Mouse (Mus musculus): Measurements from ENCODE around the gene Rnf157. TPM values are rescaled to one million over a fixed set of nuclear protein-coding genes. Genes with fewer than 3 reads are reported as not detected.

Rnf157 gene
- polyA plus RNA-seq, 1 experiment from 2014 or later: 75.5 TPM

DNA sequence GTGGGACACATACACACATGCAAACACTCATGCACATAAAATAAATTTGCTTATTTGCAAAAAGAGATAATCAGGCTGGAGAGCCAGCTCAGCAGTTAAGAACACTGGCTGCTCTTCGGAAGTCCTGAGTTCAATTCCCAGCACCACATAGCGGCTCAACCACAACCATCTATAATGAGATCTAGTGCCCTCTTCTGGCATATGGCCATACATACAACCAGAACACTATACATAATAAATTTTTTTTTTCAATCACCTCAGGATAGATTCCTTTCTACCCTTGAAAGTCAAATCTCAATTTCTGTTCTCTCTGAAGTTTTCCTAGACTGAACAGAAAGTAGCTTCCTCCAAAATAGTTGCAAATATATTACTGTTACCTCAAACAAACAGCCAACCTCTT, 107.4 kb downstream of the Rnf157 start:
- H3K4me1 ChIP-seq (replicated peaks; ENCODE audit: control insufficient read depth, insufficient read depth, low read length): peaks cover 7% of the 10 kb centered on the region
- no peak overlapping the region for H3K9ac ChIP-seq
- H3K9me3 ChIP-seq (ENCODE audit: control insufficient read depth, low read length): no peaks in the 10 kb centered on the region
- DNase-seq (ENCODE audit: low spot score) (no peak), ATAC-seq (ENCODE audit: low FRiP score) (no peak)
- H3K27ac ChIP-seq: no peak overlapping the region
- WGBS: 96% methylated on average over 2 of the region's 2 CpGs
- peaks cover 46% of the 10 kb centered on the region for H3K36me3 ChIP-seq (replicated peaks; ENCODE audit: control insufficient read depth, insufficient read depth)
- H3K27me3 ChIP-seq (ENCODE audit: control insufficient read depth, insufficient read depth, low read length): no peaks in the 10 kb centered on the region
- H3K4me3 ChIP-seq (replicated peaks; ENCODE audit: low read length): peak overlapping the region; percentile 60
- peak overlapping the region; percentile 72 for H3K4me2 ChIP-seq (replicated peaks)

DNA sequence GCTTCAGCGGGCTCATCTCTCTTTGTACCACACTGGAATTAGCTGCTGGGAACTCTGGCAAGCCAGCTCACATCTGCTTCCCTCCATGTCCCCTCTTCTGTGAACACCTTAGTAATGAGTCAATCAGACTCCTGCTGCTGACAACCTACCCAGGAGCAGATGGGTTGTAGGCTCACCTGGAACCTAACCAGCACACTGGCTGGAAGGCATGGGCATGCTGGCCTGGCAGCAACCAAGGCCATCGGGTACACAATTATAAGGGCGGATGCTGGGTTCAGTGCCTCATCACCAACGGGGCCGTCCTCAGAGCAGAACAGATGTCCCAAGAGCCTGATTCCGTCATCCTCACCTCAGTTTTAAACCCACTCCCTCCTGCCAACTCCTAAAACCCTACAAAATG, 114.2 kb downstream of the Rnf157 start:
- Histone ChIP-seq H3K27ac (no peak overlapping the region), H3K4me2 (replicated peaks) (no peak overlapping the region), H3K4me1 (replicated peaks; ENCODE audit: control insufficient read depth, insufficient read depth, low read length) (no peaks in the 10 kb centered on the region), H3K27me3 (ENCODE audit: control insufficient read depth, insufficient read depth, low read length) (no peaks in the 10 kb centered on the region), H3K4me3 (replicated peaks; ENCODE audit: low read length) (no peak overlapping the region), H3K9ac (no peak overlapping the region), H3K9me3 (ENCODE audit: control insufficient read depth, low read length) (no peaks in the 10 kb centered on the region), H3K36me3 (replicated peaks; ENCODE audit: control insufficient read depth, insufficient read depth) (peaks cover 98% of the 10 kb centered on the region)
- ATAC-seq (ENCODE audit: low FRiP score) (no peak), DNase-seq (ENCODE audit: low spot score) (no peak)
- 94% methylated on average over 6 of the region's 6 CpGs for WGBS

DNA sequence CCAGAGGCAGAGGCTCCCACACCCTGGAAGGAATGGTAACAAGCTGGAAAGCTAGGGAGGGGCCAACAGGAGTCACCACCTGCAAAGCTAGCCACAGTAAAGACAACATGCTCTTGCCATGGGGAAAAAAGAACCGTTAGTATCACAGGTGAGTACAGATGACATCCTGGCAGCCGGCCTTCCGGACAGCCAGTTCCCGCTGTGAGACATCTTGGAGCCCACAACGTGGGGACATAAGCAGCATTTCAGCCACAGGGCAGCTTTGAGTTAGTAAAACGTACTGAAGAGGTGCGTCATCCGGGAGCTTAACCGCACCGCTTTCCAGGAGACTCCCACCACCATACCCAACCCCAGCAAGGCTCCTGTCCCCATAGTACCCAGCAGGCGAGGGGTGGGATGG, 114.6 kb downstream of the Rnf157 start:
- no peak overlapping the region for H3K4me3 ChIP-seq (replicated peaks; ENCODE audit: low read length)
- H3K4me2 ChIP-seq (replicated peaks): no peak overlapping the region
- no peak overlapping the region for H3K27ac ChIP-seq
- no peaks in the 10 kb centered on the region for H3K27me3 ChIP-seq (ENCODE audit: control insufficient read depth, insufficient read depth, low read length)
- H3K9me3 ChIP-seq (ENCODE audit: control insufficient read depth, low read length): no peaks in the 10 kb centered on the region
- H3K4me1 ChIP-seq (replicated peaks; ENCODE audit: control insufficient read depth, insufficient read depth, low read length): no peaks in the 10 kb centered on the region
- WGBS: 91% methylated on average over 11 of the region's 11 CpGs
- no peak for ATAC-seq (ENCODE audit: low FRiP score)
- H3K9ac ChIP-seq: no peak overlapping the region
- H3K36me3 ChIP-seq (replicated peaks; ENCODE audit: control insufficient read depth, insufficient read depth): peaks cover 98% of the 10 kb centered on the region
- DNase-seq (ENCODE audit: low spot score): no peak

- no peak overlapping the region for H3K4me3 ChIP-seq (replicated peaks; ENCODE audit: low read length)
- DNase-seq (ENCODE audit: low spot score) (no peak), ATAC-seq (ENCODE audit: low FRiP score) (no peak)
- no peak overlapping the region for H3K9ac ChIP-seq
- no peaks in the 10 kb centered on the region for H3K4me1 ChIP-seq (replicated peaks; ENCODE audit: control insufficient read depth, insufficient read depth, low read length)
- WGBS: 87% methylated on average over 3 of the region's 3 CpGs
- H3K4me2 ChIP-seq (replicated peaks): no peak overlapping the region
- no peak overlapping the region for H3K27ac ChIP-seq
- no peaks in the 10 kb centered on the region for H3K27me3 ChIP-seq (ENCODE audit: control insufficient read depth, insufficient read depth, low read length)
- H3K36me3 ChIP-seq (replicated peaks; ENCODE audit: control insufficient read depth, insufficient read depth): peaks cover 98% of the 10 kb centered on the region
- no peaks in the 10 kb centered on the region for H3K9me3 ChIP-seq (ENCODE audit: control insufficient read depth, low read length)
Observed at GRCm38 (mm10) chr11:116297017-116297416, 115.8 kb downstream of the Rnf157 start.

GRCm38 (mm10) chr11:116296191-116296734, 116.6 kb downstream of the Rnf157 start:
- no peaks in the 10 kb centered on the region for H3K9me3 ChIP-seq (ENCODE audit: control insufficient read depth, low read length)
- WGBS: 86% methylated on average over 8 of the region's 8 CpGs
- H3K27ac ChIP-seq: no peak overlapping the region
- H3K36me3 ChIP-seq (replicated peaks; ENCODE audit: control insufficient read depth, insufficient read depth): peaks cover 98% of the 10 kb centered on the region
- no peak for DNase-seq (ENCODE audit: low spot score)
- H3K4me1 ChIP-seq (replicated peaks; ENCODE audit: control insufficient read depth, insufficient read depth, low read length): no peaks in the 10 kb centered on the region
- no peak overlapping the region for H3K9ac ChIP-seq
- H3K4me3 ChIP-seq (replicated peaks; ENCODE audit: low read length): no peak overlapping the region
- ATAC-seq (ENCODE audit: low FRiP score): no peak
- no peaks in the 10 kb centered on the region for H3K27me3 ChIP-seq (ENCODE audit: control insufficient read depth, insufficient read depth, low read length)
- no peak overlapping the region for H3K4me2 ChIP-seq (replicated peaks)

DNA sequence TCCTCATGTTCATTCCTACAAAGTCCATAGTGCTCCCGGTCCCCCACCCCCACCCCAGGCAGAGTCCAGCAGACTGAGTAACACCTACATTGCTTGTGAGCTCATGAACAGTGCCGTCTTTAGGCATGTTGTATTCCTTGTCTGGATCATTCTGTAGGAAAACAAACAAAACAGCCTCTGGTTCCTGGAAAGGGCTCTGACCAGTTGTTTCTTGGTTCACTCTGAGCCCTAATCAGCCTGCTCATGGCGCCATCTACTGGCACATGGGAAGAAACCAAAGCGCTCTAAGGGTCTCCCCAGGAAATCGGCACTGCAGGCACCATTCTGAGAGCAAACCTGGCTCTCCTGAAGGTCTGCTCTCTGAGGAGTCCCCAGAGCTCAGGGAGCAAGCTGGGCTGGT, 118.5 kb downstream of the Rnf157 start:
- peaks cover 98% of the 10 kb centered on the region for H3K36me3 ChIP-seq (replicated peaks; ENCODE audit: control insufficient read depth, insufficient read depth)
- H3K4me2 ChIP-seq (replicated peaks): no peak overlapping the region
- ATAC-seq (ENCODE audit: low FRiP score) (no peak), DNase-seq (ENCODE audit: low spot score) (peak; percentile 77)
- no peak overlapping the region for H3K4me3 ChIP-seq (replicated peaks; ENCODE audit: low read length)
- no peaks in the 10 kb centered on the region for H3K27me3 ChIP-seq (ENCODE audit: control insufficient read depth, insufficient read depth, low read length)
- WGBS: 36% methylated on average over 5 of the region's 5 CpGs
- no peak overlapping the region for H3K9ac ChIP-seq
- H3K9me3 ChIP-seq (ENCODE audit: control insufficient read depth, low read length): no peaks in the 10 kb centered on the region
- H3K4me1 ChIP-seq (replicated peaks; ENCODE audit: control insufficient read depth, insufficient read depth, low read length): no peaks in the 10 kb centered on the region
- H3K27ac ChIP-seq: no peak overlapping the region

DNA sequence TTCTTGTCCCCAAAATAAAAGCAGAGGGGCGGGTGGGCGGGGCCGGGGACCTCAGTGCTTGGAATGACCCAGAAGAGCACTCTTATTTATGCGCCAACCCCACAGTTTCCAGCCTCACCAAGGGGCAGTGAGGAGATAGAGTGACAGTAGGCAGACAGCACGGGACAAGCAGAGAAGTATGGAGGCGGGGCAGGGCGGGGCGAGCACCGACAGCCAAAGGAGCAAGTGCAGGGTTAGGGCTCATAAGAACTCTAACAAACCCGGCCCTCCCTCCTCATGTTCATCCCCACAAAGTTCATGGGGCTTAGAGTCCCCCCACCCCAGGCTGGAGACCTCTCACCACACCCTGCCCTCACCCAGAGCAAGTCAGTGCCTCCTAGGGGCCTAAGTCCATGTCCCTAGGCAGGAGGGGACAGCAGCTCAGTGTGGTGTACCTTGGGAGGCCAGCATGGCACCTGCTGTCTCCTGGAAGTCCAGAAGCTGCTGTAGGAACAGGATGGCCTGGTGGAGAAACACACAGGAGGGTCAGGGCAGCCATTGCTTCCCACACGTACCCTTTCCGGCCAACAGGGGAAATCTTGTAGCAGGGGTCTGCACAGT, 119.2 kb downstream of the Rnf157 start:
- Histone ChIP-seq H3K36me3 (replicated peaks; ENCODE audit: control insufficient read depth, insufficient read depth) (peaks cover 99% of the 10 kb centered on the region), H3K4me1 (replicated peaks; ENCODE audit: control insufficient read depth, insufficient read depth, low read length) (no peaks in the 10 kb centered on the region), H3K27me3 (ENCODE audit: control insufficient read depth, insufficient read depth, low read length) (no peaks in the 10 kb centered on the region), H3K4me2 (replicated peaks) (no peak overlapping the region), H3K4me3 (replicated peaks; ENCODE audit: low read length) (no peak overlapping the region), H3K9ac (no peak overlapping the region), H3K9me3 (ENCODE audit: control insufficient read depth, low read length) (no peaks in the 10 kb centered on the region), H3K27ac (no peak overlapping the region)
- ATAC-seq (ENCODE audit: low FRiP score) (no peak), DNase-seq (ENCODE audit: low spot score) (no peak)
- 82% methylated on average over 12 of the region's 12 CpGs for WGBS

DNA sequence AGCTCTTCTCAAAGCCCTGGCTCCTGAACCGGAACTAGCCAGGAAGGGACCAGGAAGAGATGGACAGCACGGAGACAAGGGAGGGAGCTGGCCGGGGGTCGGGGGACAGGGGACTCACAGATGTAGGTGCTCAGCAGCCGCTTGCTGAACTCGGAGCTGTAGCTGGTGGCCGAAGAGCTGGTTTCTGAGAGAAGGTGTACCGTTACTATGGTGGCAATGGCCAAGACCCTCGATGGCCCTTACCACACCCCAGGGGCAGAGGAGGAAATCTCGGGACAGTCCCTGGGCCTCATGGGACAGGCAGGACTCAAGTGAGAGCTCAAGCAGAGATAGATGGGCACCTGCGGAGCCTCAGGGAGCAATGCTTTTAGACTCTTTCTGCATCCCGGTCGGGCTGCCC, 120.4 kb downstream of the Rnf157 start:
- Histone ChIP-seq H3K27ac (no peak overlapping the region), H3K9me3 (ENCODE audit: control insufficient read depth, low read length) (no peaks in the 10 kb centered on the region), H3K27me3 (ENCODE audit: control insufficient read depth, insufficient read depth, low read length) (no peaks in the 10 kb centered on the region), H3K9ac (no peak overlapping the region), H3K4me2 (replicated peaks) (no peak overlapping the region), H3K36me3 (replicated peaks; ENCODE audit: control insufficient read depth, insufficient read depth) (peaks cover 100% of the 10 kb centered on the region), H3K4me1 (replicated peaks; ENCODE audit: control insufficient read depth, insufficient read depth, low read length) (no peaks in the 10 kb centered on the region), H3K4me3 (replicated peaks; ENCODE audit: low read length) (no peak overlapping the region)
- 94% methylated on average over 13 of the region's 13 CpGs for WGBS
- DNase-seq (ENCODE audit: low spot score) (no peak), ATAC-seq (ENCODE audit: low FRiP score) (no peak)

DNA sequence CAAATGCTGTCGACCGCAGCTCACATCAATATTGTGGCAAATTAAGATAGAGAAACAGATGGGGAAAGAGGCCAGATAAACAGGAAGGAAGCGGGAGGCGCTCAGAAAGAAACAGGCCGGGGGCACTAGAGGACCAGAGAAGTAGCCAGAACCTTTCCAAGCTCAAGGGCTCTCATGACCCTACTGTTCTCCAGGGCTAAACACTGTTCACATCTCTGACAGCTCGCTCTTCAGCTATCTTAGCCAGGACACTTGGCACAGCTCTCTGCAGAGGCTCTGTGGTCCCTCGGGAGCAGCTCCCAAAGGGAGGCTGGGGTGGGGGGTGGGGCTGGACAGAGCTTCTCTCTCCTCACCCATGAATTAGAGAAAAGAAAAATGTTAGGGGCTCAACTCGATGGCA, 122.3 kb downstream of the Rnf157 start:
- DNase-seq (ENCODE audit: low spot score) (no peak), ATAC-seq (ENCODE audit: low FRiP score) (no peak)
- Histone ChIP-seq H3K4me1 (replicated peaks; ENCODE audit: control insufficient read depth, insufficient read depth, low read length) (no peaks in the 10 kb centered on the region), H3K9me3 (ENCODE audit: control insufficient read depth, low read length) (no peaks in the 10 kb centered on the region), H3K36me3 (replicated peaks; ENCODE audit: control insufficient read depth, insufficient read depth) (peaks cover 85% of the 10 kb centered on the region), H3K4me3 (replicated peaks; ENCODE audit: low read length) (no peak overlapping the region), H3K27me3 (ENCODE audit: control insufficient read depth, insufficient read depth, low read length) (0 out of 2 replicates have a peak, but pooled peaks cover 3% of the 10 kb centered on the region), H3K27ac (no peak overlapping the region), H3K9ac (no peak overlapping the region), H3K4me2 (replicated peaks) (no peak overlapping the region)
- 83% methylated on average over 8 of the region's 8 CpGs for WGBS

DNA sequence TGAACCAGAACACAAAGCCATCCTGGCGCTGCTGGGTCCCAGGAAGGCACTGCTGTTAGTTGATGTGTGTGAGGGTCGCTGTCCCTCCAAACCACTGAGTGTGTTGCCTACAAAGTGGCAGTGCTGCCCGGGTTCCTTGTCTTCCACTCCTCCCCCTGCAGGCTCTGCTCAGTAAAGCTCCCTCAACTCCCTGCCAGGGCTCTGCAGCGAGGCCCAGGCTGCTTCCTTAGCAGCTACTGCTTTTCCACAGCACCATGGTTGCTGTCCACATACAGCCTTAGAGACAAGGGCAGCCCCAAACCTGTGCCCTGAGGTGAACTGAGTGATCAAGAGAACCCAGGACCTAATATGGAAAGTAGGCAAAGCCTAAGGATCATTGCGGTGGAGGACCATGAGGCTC, 125.5 kb downstream of the Rnf157 start:
- no peaks in the 10 kb centered on the region for H3K4me1 ChIP-seq (replicated peaks; ENCODE audit: control insufficient read depth, insufficient read depth, low read length)
- ATAC-seq (ENCODE audit: low FRiP score) (no peak), DNase-seq (ENCODE audit: low spot score) (no peak)
- peaks cover 31% of the 10 kb centered on the region for H3K27me3 ChIP-seq (ENCODE audit: control insufficient read depth, insufficient read depth, low read length)
- no peak overlapping the region for H3K9ac ChIP-seq
- H3K36me3 ChIP-seq (replicated peaks; ENCODE audit: control insufficient read depth, insufficient read depth): peaks cover 53% of the 10 kb centered on the region
- H3K4me2 ChIP-seq (replicated peaks): no peak overlapping the region
- no peak overlapping the region for H3K4me3 ChIP-seq (replicated peaks; ENCODE audit: low read length)
- 74% methylated on average over 5 of the region's 5 CpGs for WGBS
- H3K9me3 ChIP-seq (ENCODE audit: control insufficient read depth, low read length): no peaks in the 10 kb centered on the region
- H3K27ac ChIP-seq: no peak overlapping the region

Data from hindbrain, embryonic 14.5 days (tissue).